Mouse (Mus musculus): ENCODE measurements around the gene Aebp1. TPM values are rescaled to one million over a fixed set of nuclear protein-coding genes. Genes with fewer than 3 reads are reported as not detected.
A peak's percentile ranks its signal among the peaks of the same experiment; 100 is the strongest.

The Aebp1 gene
- polyA plus RNA-seq (2016; fragmentation: Nextera tagmentation; extraction: Ambion mirVana): 33.1 and 51.5 TPM in 2 replicates

GRCm38 (mm10) chr11:5861678-5862393 is at the start of gene Aebp1:
Gene Aebp1 (plus strand): TSS chr11:5861947.
- Histone ChIP-seq H3K9ac (replicated peaks) (peak within 1 kb of the TSS; percentile 51), H3K36me3 (no peaks in the 10 kb centered on the region), H3K9me3 (no peaks in the 10 kb centered on the region), H3K27ac (replicated peaks) (no peak within 1 kb of the TSS), H3K4me3 (peak within 1 kb of the TSS; percentile 37), H3K4me1 (peaks cover 13% of the 10 kb centered on the region), H3K27me3 (peaks cover 56% of the 10 kb centered on the region), H3K4me2 (replicated peaks) (peak within 1 kb of the TSS; percentile 54)
- WGBS: 3% methylated on average over 57 of the region's 59 CpGs
- ATAC-seq (ENCODE audit: low FRiP score, low read depth): no peak

GRCm38 (mm10) chr11:5813381-5813780 is 48.4 kb upstream of the Aebp1 start:
- Histone ChIP-seq H3K9ac (replicated peaks) (no peak overlapping the region), H3K4me3 (no peak overlapping the region), H3K9me3 (no peaks in the 10 kb centered on the region), H3K27ac (replicated peaks) (no peak overlapping the region), H3K27me3 (no peaks in the 10 kb centered on the region), H3K36me3 (no peaks in the 10 kb centered on the region), H3K4me1 (no peaks in the 10 kb centered on the region), H3K4me2 (replicated peaks) (no peak overlapping the region)
- WGBS: 79% methylated on average over 10 of the region's 10 CpGs
- no peak for ATAC-seq (ENCODE audit: low FRiP score, low read depth)

GRCm38 (mm10) chr11:5819223-5819622 is 42.5 kb upstream of the Aebp1 start:
- WGBS: 69% methylated on average over 2 of the region's 2 CpGs
- Histone ChIP-seq H3K4me2 (replicated peaks) (no peak overlapping the region), H3K9me3 (no peaks in the 10 kb centered on the region), H3K27ac (replicated peaks) (no peak overlapping the region), H3K4me3 (no peak overlapping the region), H3K9ac (replicated peaks) (no peak overlapping the region), H3K36me3 (no peaks in the 10 kb centered on the region), H3K4me1 (no peaks in the 10 kb centered on the region), H3K27me3 (no peaks in the 10 kb centered on the region)
- no peak for ATAC-seq (ENCODE audit: low FRiP score, low read depth)

- H3K27ac ChIP-seq (replicated peaks): no peak overlapping the region
- H3K9me3 ChIP-seq: no peaks in the 10 kb centered on the region
- H3K36me3 ChIP-seq: peaks cover 24% of the 10 kb centered on the region
- no peaks in the 10 kb centered on the region for H3K4me1 ChIP-seq
- no peak overlapping the region for H3K9ac ChIP-seq (replicated peaks)
- no peak overlapping the region for H3K4me3 ChIP-seq
- no peak for ATAC-seq (ENCODE audit: low FRiP score, low read depth)
- no peaks in the 10 kb centered on the region for H3K27me3 ChIP-seq
- no peak overlapping the region for H3K4me2 ChIP-seq (replicated peaks)
Observed at GRCm38 (mm10) chr11:5825432-5825831, 36.3 kb upstream of the Aebp1 start.

- H3K9me3 ChIP-seq: no peaks in the 10 kb centered on the region
- H3K27ac ChIP-seq (replicated peaks): no peak overlapping the region
- no peaks in the 10 kb centered on the region for H3K4me1 ChIP-seq
- peaks cover 40% of the 10 kb centered on the region for H3K36me3 ChIP-seq
- H3K27me3 ChIP-seq: no peaks in the 10 kb centered on the region
- WGBS: 86% methylated on average over 5 of the region's 5 CpGs
- H3K4me2 ChIP-seq (replicated peaks): no peak overlapping the region
- no peak for ATAC-seq (ENCODE audit: low FRiP score, low read depth)
- H3K9ac ChIP-seq (replicated peaks): no peak overlapping the region
- no peak overlapping the region for H3K4me3 ChIP-seq
Observed at GRCm38 (mm10) chr11:5827931-5828330, 33.8 kb upstream of the Aebp1 start.

- Histone ChIP-seq H3K27ac (replicated peaks) (no peak overlapping the region), H3K4me3 (no peak overlapping the region), H3K9me3 (no peaks in the 10 kb centered on the region), H3K4me1 (no peaks in the 10 kb centered on the region), H3K4me2 (replicated peaks) (no peak overlapping the region), H3K9ac (replicated peaks) (no peak overlapping the region), H3K36me3 (peaks cover 45% of the 10 kb centered on the region), H3K27me3 (no peaks in the 10 kb centered on the region)
- no peak for ATAC-seq (ENCODE audit: low FRiP score, low read depth)
- WGBS: 90% methylated on average over 11 of the region's 11 CpGs
Observed at GRCm38 (mm10) chr11:5828509-5829191, 33.1 kb upstream of the Aebp1 start.

- no peak for ATAC-seq (ENCODE audit: low FRiP score, low read depth)
- 91% methylated on average over 12 of the region's 12 CpGs for WGBS
- peaks cover 46% of the 10 kb centered on the region for H3K36me3 ChIP-seq
Observed at GRCm38 (mm10) chr11:5829327-5829726, 32.4 kb upstream of the Aebp1 start.

GRCm38 (mm10) chr11:5834506-5834905 is 27.2 kb upstream of the Aebp1 start:
- H3K36me3 ChIP-seq: peaks cover 35% of the 10 kb centered on the region
- 88% methylated on average over 9 of the region's 9 CpGs for WGBS

More at GRCm38 (mm10) chr11:5829327-5829726, 32.4 kb upstream of the Aebp1 start:
- H3K9ac ChIP-seq (replicated peaks): no peak overlapping the region
- H3K4me2 ChIP-seq (replicated peaks): no peak overlapping the region
- H3K4me3 ChIP-seq: no peak overlapping the region
- H3K4me1 ChIP-seq: no peaks in the 10 kb centered on the region
- no peaks in the 10 kb centered on the region for H3K27me3 ChIP-seq
- no peaks in the 10 kb centered on the region for H3K9me3 ChIP-seq
- no peak overlapping the region for H3K27ac ChIP-seq (replicated peaks)

GRCm38 (mm10) chr11:5835057-5835456 is 26.7 kb upstream of the Aebp1 start:
- no peak overlapping the region for H3K4me3 ChIP-seq
- no peak overlapping the region for H3K9ac ChIP-seq (replicated peaks)
- WGBS: 89% methylated on average over 7 of the region's 7 CpGs
- H3K9me3 ChIP-seq: no peaks in the 10 kb centered on the region
- H3K4me2 ChIP-seq (replicated peaks): no peak overlapping the region
- peaks cover 29% of the 10 kb centered on the region for H3K36me3 ChIP-seq
- no peak for ATAC-seq (ENCODE audit: low FRiP score, low read depth)
- peaks cover 11% of the 10 kb centered on the region; the same call in 1 of the 2 replicates for H3K4me1 ChIP-seq
- no peaks in the 10 kb centered on the region for H3K27me3 ChIP-seq
- no peak overlapping the region for H3K27ac ChIP-seq (replicated peaks)

More at GRCm38 (mm10) chr11:5834506-5834905, 27.2 kb upstream of the Aebp1 start:
- H3K4me2 ChIP-seq (replicated peaks): no peak overlapping the region
- H3K9ac ChIP-seq (replicated peaks): no peak overlapping the region
- H3K27me3 ChIP-seq: no peaks in the 10 kb centered on the region
- H3K27ac ChIP-seq (replicated peaks): no peak overlapping the region
- no peak for ATAC-seq (ENCODE audit: low FRiP score, low read depth)
- no peak overlapping the region for H3K4me3 ChIP-seq
- no peaks in the 10 kb centered on the region for H3K9me3 ChIP-seq
- H3K4me1 ChIP-seq: peaks cover 11% of the 10 kb centered on the region; the same call in 1 of the 2 replicates

- H3K27ac ChIP-seq (replicated peaks): no peak overlapping the region
- no peak for ATAC-seq (ENCODE audit: low FRiP score, low read depth)
- no peaks in the 10 kb centered on the region for H3K27me3 ChIP-seq
- H3K9ac ChIP-seq (replicated peaks): no peak overlapping the region
- no peaks in the 10 kb centered on the region for H3K9me3 ChIP-seq
- peaks cover 22% of the 10 kb centered on the region for H3K36me3 ChIP-seq
- peaks cover 11% of the 10 kb centered on the region; the same call in 1 of the 2 replicates for H3K4me1 ChIP-seq
- no peak overlapping the region for H3K4me3 ChIP-seq
- H3K4me2 ChIP-seq (replicated peaks): no peak overlapping the region
- WGBS: 50% methylated on average over 1 of the region's 1 CpGs
Observed at GRCm38 (mm10) chr11:5836126-5836525, 25.6 kb upstream of the Aebp1 start.

- H3K36me3 ChIP-seq: peaks cover 12% of the 10 kb centered on the region
- peak within 1 kb of the TSS; percentile 75 for H3K27ac ChIP-seq (replicated peaks)
- no peaks in the 10 kb centered on the region for H3K9me3 ChIP-seq
- H3K27me3 ChIP-seq: no peaks in the 10 kb centered on the region
- peak within 1 kb of the TSS; percentile 95 for H3K4me2 ChIP-seq (replicated peaks)
- peak; percentile 95 for ATAC-seq (ENCODE audit: low FRiP score, low read depth)
- H3K9ac ChIP-seq (replicated peaks): peak within 1 kb of the TSS; percentile 85
- peak within 1 kb of the TSS; percentile 74 for H3K4me3 ChIP-seq
- H3K4me1 ChIP-seq: peaks cover 11% of the 10 kb centered on the region; the same call in 1 of the 2 replicates
- WGBS: under 1% methylated on average over 63 of the region's 63 CpGs
Observed at GRCm38 (mm10) chr11:5837251-5838246, 24.2 kb upstream of the Aebp1 start, which contains the start of gene Polm. Gene Polm (minus strand): TSS chr11:5838016.
